Mouse (Mus musculus): ENCODE results near the gene Hoxa5.

GRCm38 (mm10) chr6:52164051-52164625 is 40.2 kb downstream of the Hoxa5 start:
- TF ChIP-seq POLR2A (IDR thresholded peaks at IDR 0.05; ENCODE audit: low read depth, low read length): no peak
- TF ChIP-seq CHD2 (IDR thresholded peaks at IDR 0.05; ENCODE audit: low read length): no peak
- no peak for TF ChIP-seq CHD1 (IDR thresholded peaks at IDR 0.05; ENCODE audit: low read depth, low read length)
- TF ChIP-seq CTCF (conservative IDR thresholded peaks at IDR 0.05 in 1 of 2, IDR thresholded peaks at IDR 0.05 in 1 of 2; ENCODE audit: low read depth in 2 of 2, low read length in 2 of 2): no peak
- TF ChIP-seq E2F4 (IDR thresholded peaks at IDR 0.05; ENCODE audit: insufficient replicate concordance, low read depth, low read length): no peak
- TF ChIP-seq MAZ (IDR thresholded peaks at IDR 0.05; ENCODE audit: low read depth, low read length): no peak
- no peak for TF ChIP-seq ZNF384 (IDR thresholded peaks at IDR 0.05; ENCODE audit: low read depth, low read length)
- TF ChIP-seq UBTF (IDR thresholded peaks at IDR 0.05; ENCODE audit: low read depth, low read length): no peak
- TF ChIP-seq NRF1 (IDR thresholded peaks at IDR 0.05; ENCODE audit: low read depth, low read length): no peak
- TF ChIP-seq RAD21 (IDR thresholded peaks at IDR 0.05; ENCODE audit: low read depth, low read length): no peak
- TF ChIP-seq HCFC1 (IDR thresholded peaks at IDR 0.05; ENCODE audit: low read depth, low read length): no peak
- TF ChIP-seq EP300 (IDR thresholded peaks at IDR 0.05; ENCODE audit: low read length): no peak
